In genomic region chr3:40760746-40761145, GRCm38 (mm10) we compare ENCODE assay signal across 25 mouse cellular contexts. TPM values are rescaled to one million over a fixed set of nuclear protein-coding genes. Genes with fewer than 3 reads are reported as not detected.
DNase-seq lines count a peak whose midpoint lies in the region; ATAC-seq lines count a peak whose summit lies in the region.
"Had no signal": no experiment of that assay in that cellular context is flagged by ENCODE, and none has a peak within 500 bp of the region (broad histone marks: within the 10 kb centered on the region; RNA-seq: fewer than 3 reads in every experiment).

No protein-coding gene starts in this region.

- ATAC-seq in CD4-positive, CD25-positive, alpha-beta regulatory T cell, adult 4 months, result peak; percentile 86
- peak; percentile 80 for ATAC-seq in activated CD4-positive, CD25-positive, alpha-beta regulatory T cell, adult 4 months
- ATAC-seq in inflammation-experienced regulatory T-cells, adult 6 months, result peak; percentile 79
- ATAC-seq: forebrain, embryonic 15.5 days; intestine, embryonic 16.5 days had no signal

- peak; percentile 35 for DNase-seq in 3T3-L1 (ENCODE audit: low read depth, low spot score)
- no peak for DNase-seq in embryo, embryonic 10 days (ENCODE audit: low spot score)
- DNase-seq in layer of hippocampus, postnatal 36 days, result no peak
- no peak for DNase-seq in adrenal gland, adult 18-20 months (ENCODE audit: low spot score in 2 of 2)
- DNase-seq in ovary, postnatal 10 days (ENCODE audit: low spot score), result no peak
- DNase-seq: adrenal gland, adult 2 months; adrenal gland, postnatal 14 days; B cell, adult 2 months; cerebellum, adult 11-12 months; cerebellum, adult 8-10 months; cerebellum, postnatal 10 days; cerebellum, postnatal 36 days; gastrocnemius, postnatal 25 days; heart, adult 18-20 months; heart, postnatal 10 days; heart, postnatal 4 days; kidney, adult 18-20 months had no signal

RNA-seq across cellular contexts. Expression of gene Hspa4l, which starts 16.5 kb away (rescaled TPM):
- polyA plus RNA-seq in CD4-positive, CD25-positive, alpha-beta regulatory T cell, adult 4 months (2017; shearing (Covaris generic)), result 10 to 100 TPM; 24.4 to 29.4 TPM
- polyA plus RNA-seq in activated CD4-positive, CD25-positive, alpha-beta regulatory T cell, adult 4 months (2017; shearing (Covaris generic)), result 10 to 100 TPM; 24.8 to 28.5 TPM
- polyA plus RNA-seq in inflammation-experienced regulatory T-cells, adult 6 months (2017; shearing (Covaris generic)), result 10 to 100 TPM; 21.5 to 44.4 (median 25.4) TPM
- total RNA-seq in layer of hippocampus, postnatal 36 days (2021), result 100 to 1,000 TPM; 165 to 173 TPM
- total RNA-seq in adrenal gland, adult 18-20 months (2021), result 100 to 1,000 TPM; 102 to 160 TPM

RNA-seq across cellular contexts. Expression of gene Plk4, which starts 39.1 kb away (rescaled TPM):
- 1 to 10 TPM; 5.6 to 6.2 TPM for polyA plus RNA-seq in CD4-positive, CD25-positive, alpha-beta regulatory T cell, adult 4 months (2017; shearing (Covaris generic))
- polyA plus RNA-seq in activated CD4-positive, CD25-positive, alpha-beta regulatory T cell, adult 4 months (2017; shearing (Covaris generic)), result 10 to 100 TPM; 13.0 to 14.1 TPM
- 10 to 100 TPM in 1 of 3 experiments, 1 to 10 TPM in 2; 4.8 to 19.8 (median 6.1) TPM for polyA plus RNA-seq in inflammation-experienced regulatory T-cells, adult 6 months (2017; shearing (Covaris generic))
- 1 to 10 TPM; 2.9 to 3.7 TPM for total RNA-seq in layer of hippocampus, postnatal 36 days (2021)
- total RNA-seq in adrenal gland, adult 18-20 months (2021), result 1 to 10 TPM; 4.8 to 6.0 TPM

RNA-seq across cellular contexts. Expression of gene Slc25a31, which starts 52.1 kb away (rescaled TPM):
- polyA plus RNA-seq in CD4-positive, CD25-positive, alpha-beta regulatory T cell, adult 4 months (2017; shearing (Covaris generic)), result not detected
- polyA plus RNA-seq in activated CD4-positive, CD25-positive, alpha-beta regulatory T cell, adult 4 months (2017; shearing (Covaris generic)), result not detected
- not detected for polyA plus RNA-seq in inflammation-experienced regulatory T-cells, adult 6 months (2017; shearing (Covaris generic))
- total RNA-seq in layer of hippocampus, postnatal 36 days (2021), result under 1 TPM; 0.25 to 0.28 TPM
- total RNA-seq in adrenal gland, adult 18-20 months (2021), result not detected
- total RNA-seq: adrenal gland, postnatal 14 days; gastrocnemius, adult 8-10 months; gastrocnemius, postnatal 25 days; MEL had no signal
- polyA plus RNA-seq: adrenal gland, adult 2 months; erythroblast, embryonic 14.5 days had no signal
